Mouse (Mus musculus): ENCODE measurements around the gene Ndufa10. TPM values are rescaled to one million over a fixed set of nuclear protein-coding genes. Genes with fewer than 3 reads are reported as not detected.

The Ndufa10 gene
- polyA plus RNA-seq, 1 experiment from 2014 or later, result 276 TPM

DNA sequence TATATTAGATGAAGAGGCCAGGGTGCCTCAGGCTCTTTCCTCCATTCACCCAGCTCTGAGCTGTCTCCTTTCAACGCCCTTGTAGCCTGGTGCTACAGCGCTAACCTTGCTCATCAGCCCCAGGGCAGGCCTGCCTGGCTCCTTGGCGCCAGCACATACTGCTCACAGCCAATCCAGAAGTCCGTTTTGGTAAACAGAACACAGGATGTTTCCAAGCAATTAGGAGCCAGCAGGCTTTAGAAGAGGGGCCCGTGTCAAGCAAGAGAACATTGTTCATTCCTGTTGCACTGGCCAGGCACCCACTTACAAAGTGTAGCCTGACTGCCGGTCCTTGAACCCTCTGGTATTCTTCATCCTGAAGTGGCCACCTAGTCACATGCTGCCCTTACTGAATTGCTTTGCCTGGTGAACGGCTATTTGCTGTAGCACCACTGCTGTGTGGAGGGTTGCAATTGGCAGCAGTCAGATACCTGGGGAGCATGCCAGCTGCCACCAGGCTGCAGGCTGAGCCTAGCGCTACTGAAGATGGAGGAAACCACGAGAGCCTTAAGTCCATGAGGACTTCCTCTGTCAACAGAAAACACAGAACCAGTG lies 35.9 kb downstream of the Ndufa10 start:
- Histone ChIP-seq H3K27ac (ENCODE audit: low read length) (no peak overlapping the region), H3K4me2 (replicated peaks; ENCODE audit: low read depth, low read length) (no peak overlapping the region), H3K4me1 (ENCODE audit: control insufficient read depth, insufficient read depth, low read length) (peaks cover 4% of the 10 kb centered on the region), H3K9me3 (ENCODE audit: control insufficient read depth, low read depth, low read length) (no peaks in the 10 kb centered on the region), H3K36me3 (ENCODE audit: control insufficient read depth, insufficient read depth, low read length) (peaks cover 16% of the 10 kb centered on the region), H3K4me3 (ENCODE audit: low read depth, low read length) (no peak overlapping the region), H3K9ac (replicated peaks; ENCODE audit: low read depth, low read length) (no peak overlapping the region), H3K27me3 (ENCODE audit: control insufficient read depth, insufficient read depth, low read length) (no peaks in the 10 kb centered on the region)
- WGBS, result 26% methylated on average over 9 of the region's 9 CpGs
- no peak; the same call in 1 of the 2 replicates for ATAC-seq (ENCODE audit: insufficient number of reproducible peaks, insufficient read depth, low FRiP score, low read depth)

DNA sequence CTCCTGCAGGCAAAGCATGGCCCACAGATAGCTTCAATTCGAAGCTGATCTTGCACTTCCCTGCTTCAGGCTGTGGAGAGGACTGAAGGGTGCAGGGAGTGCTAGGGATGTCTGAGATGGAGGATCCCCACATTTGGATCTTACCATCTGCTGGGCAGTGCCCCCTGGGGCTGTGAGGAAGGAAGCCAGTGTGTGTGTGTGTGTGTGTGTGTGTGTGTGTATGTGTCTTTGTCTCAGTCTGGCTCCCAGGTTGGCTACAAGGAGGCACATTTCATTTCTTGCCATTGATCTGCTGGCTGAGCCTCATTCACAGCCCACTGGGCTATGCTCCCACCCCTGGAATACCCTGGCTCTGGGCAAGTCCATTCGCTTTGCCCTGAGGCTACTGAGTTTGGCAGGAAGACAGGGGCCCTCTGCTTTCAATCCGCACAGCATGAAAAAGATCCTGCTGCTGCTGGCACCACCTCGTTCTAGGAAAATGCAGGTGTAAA lies 36.8 kb downstream of the Ndufa10 start:
- WGBS, result 43% methylated on average over 4 of the region's 4 CpGs
- no peak for ATAC-seq (ENCODE audit: insufficient number of reproducible peaks, insufficient read depth, low FRiP score, low read depth)
- no peak overlapping the region for H3K9ac ChIP-seq (replicated peaks; ENCODE audit: low read depth, low read length)
- H3K4me1 ChIP-seq (ENCODE audit: control insufficient read depth, insufficient read depth, low read length), result peaks cover 4% of the 10 kb centered on the region
- peaks cover 13% of the 10 kb centered on the region for H3K36me3 ChIP-seq (ENCODE audit: control insufficient read depth, insufficient read depth, low read length)
- no peak overlapping the region for H3K27ac ChIP-seq (ENCODE audit: low read length)
- H3K9me3 ChIP-seq (ENCODE audit: control insufficient read depth, low read depth, low read length), result no peaks in the 10 kb centered on the region
- no peak overlapping the region for H3K4me3 ChIP-seq (ENCODE audit: low read depth, low read length)
- H3K4me2 ChIP-seq (replicated peaks; ENCODE audit: low read depth, low read length), result no peak overlapping the region
- no peaks in the 10 kb centered on the region for H3K27me3 ChIP-seq (ENCODE audit: control insufficient read depth, insufficient read depth, low read length)

DNA sequence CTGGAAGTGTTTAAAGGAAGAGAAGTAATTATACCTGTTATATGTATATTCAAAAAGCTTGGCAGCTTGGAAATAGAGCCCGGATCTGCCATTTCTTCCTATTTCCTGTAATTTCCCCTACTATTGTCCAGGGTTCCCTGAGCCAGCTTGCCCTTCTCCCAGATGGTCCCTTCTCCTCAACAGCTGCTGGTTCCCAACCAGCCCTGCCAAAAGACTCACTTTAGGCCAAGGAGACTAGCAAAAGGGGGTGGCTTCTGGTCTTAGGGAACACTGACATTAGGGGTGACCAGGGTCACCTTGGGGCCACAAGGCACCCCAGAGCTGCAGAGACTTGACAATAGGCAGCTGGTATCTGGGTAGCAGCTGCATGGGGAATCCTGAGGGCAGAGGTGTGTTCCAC lies 38.7 kb downstream of the Ndufa10 start:
- no peak overlapping the region for H3K27ac ChIP-seq (ENCODE audit: low read length)
- no peaks in the 10 kb centered on the region for H3K9me3 ChIP-seq (ENCODE audit: control insufficient read depth, low read depth, low read length)
- no peak for ATAC-seq (ENCODE audit: insufficient number of reproducible peaks, insufficient read depth, low FRiP score, low read depth)
- H3K9ac ChIP-seq (replicated peaks; ENCODE audit: low read depth, low read length), result no peak overlapping the region
- H3K36me3 ChIP-seq (ENCODE audit: control insufficient read depth, insufficient read depth, low read length), result peaks cover 7% of the 10 kb centered on the region
- H3K27me3 ChIP-seq (ENCODE audit: control insufficient read depth, insufficient read depth, low read length), result no peaks in the 10 kb centered on the region
- H3K4me2 ChIP-seq (replicated peaks; ENCODE audit: low read depth, low read length), result no peak overlapping the region
- 86% methylated on average over 1 of the region's 1 CpGs for WGBS
- peaks cover 4% of the 10 kb centered on the region for H3K4me1 ChIP-seq (ENCODE audit: control insufficient read depth, insufficient read depth, low read length)
- no peak overlapping the region for H3K4me3 ChIP-seq (ENCODE audit: low read depth, low read length)

DNA sequence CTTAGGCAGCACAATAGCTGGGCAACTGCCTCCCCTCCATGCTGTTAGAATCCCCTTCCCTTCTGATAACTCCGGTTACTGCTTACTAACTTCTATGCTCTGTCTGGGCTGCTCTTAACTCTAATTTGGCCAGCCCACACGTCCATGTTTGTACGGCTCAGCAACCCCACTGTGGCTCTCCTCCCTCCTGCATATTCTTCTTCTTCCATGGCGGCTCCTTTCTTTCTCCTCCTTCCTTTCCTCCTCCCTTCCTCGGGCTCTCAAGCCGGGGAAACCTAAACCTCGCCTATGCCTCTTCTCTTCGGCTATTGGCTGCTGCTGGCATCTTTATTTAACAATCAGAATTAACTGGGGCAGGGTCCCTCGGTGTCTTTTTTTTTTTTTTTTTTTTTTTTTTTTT lies 40.9 kb downstream of the Ndufa10 start:
- WGBS, result 67% methylated on average over 9 of the region's 9 CpGs
- ATAC-seq (ENCODE audit: insufficient number of reproducible peaks, insufficient read depth, low FRiP score, low read depth), result no peak

DNA sequence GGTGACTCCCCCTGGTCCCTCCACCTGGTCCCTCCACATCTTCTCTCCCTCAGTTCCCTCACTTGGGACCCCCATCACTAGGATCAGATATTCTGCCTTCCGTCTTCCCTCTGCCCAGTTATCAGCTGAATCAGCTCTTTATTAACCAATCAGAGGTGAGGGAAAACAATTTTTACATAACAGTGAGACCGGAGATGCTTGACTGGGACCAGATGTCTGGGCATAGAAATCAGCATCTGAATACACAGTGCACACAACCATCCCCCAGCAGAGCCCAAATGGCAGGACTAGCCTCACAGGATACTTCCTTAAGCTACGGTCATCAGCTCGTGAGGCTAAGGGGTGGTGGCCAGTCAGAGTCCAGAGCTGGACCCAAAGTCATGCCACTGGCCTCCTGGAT lies 41.6 kb downstream of the Ndufa10 start:
- WGBS, result 64% methylated on average over 4 of the region's 4 CpGs

More for the DNA sequence above, 40.9 kb downstream of the Ndufa10 start:
- peaks cover 4% of the 10 kb centered on the region for H3K4me1 ChIP-seq (ENCODE audit: control insufficient read depth, insufficient read depth, low read length)
- no peak overlapping the region for H3K4me2 ChIP-seq (replicated peaks; ENCODE audit: low read depth, low read length)
- H3K36me3 ChIP-seq (ENCODE audit: control insufficient read depth, insufficient read depth, low read length), result no peaks in the 10 kb centered on the region
- no peaks in the 10 kb centered on the region for H3K27me3 ChIP-seq (ENCODE audit: control insufficient read depth, insufficient read depth, low read length)
- no peak overlapping the region for H3K27ac ChIP-seq (ENCODE audit: low read length)
- no peaks in the 10 kb centered on the region for H3K9me3 ChIP-seq (ENCODE audit: control insufficient read depth, low read depth, low read length)
- H3K4me3 ChIP-seq (ENCODE audit: low read depth, low read length), result no peak overlapping the region
- no peak overlapping the region for H3K9ac ChIP-seq (replicated peaks; ENCODE audit: low read depth, low read length)

DNA sequence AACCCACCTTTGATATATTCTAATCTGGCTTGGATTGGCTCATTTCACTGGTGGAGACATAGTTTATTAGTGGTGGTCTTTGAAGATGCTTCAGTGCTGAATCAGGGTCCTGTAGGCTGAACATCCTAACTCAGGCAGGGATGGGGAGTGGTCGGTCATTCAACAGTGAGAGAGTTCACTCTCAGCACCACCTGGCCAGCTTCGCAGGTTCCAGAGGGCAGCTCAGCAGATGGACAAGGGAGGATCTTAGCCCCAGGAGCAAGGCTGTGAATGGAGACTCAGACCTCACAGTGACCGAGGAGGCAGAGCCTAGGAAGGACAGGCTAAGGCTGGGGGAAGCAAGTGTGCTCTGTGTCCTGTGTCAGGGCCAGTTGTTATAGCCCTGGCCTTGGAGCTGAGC lies 42.2 kb downstream of the Ndufa10 start:
- WGBS, result 66% methylated on average over 3 of the region's 3 CpGs
- ATAC-seq (ENCODE audit: insufficient number of reproducible peaks, insufficient read depth, low FRiP score, low read depth), result no peak
- Histone ChIP-seq H3K4me2 (replicated peaks; ENCODE audit: low read depth, low read length) (no peak overlapping the region), H3K4me1 (ENCODE audit: control insufficient read depth, insufficient read depth, low read length) (no peaks in the 10 kb centered on the region), H3K27me3 (ENCODE audit: control insufficient read depth, insufficient read depth, low read length) (no peaks in the 10 kb centered on the region), H3K9me3 (ENCODE audit: control insufficient read depth, low read depth, low read length) (no peaks in the 10 kb centered on the region), H3K4me3 (ENCODE audit: low read depth, low read length) (no peak overlapping the region), H3K27ac (ENCODE audit: low read length) (no peak overlapping the region), H3K9ac (replicated peaks; ENCODE audit: low read depth, low read length) (no peak overlapping the region), H3K36me3 (ENCODE audit: control insufficient read depth, insufficient read depth, low read length) (no peaks in the 10 kb centered on the region)

More for the DNA sequence above, 41.6 kb downstream of the Ndufa10 start:
- Histone ChIP-seq H3K27ac (ENCODE audit: low read length) (no peak overlapping the region), H3K4me3 (ENCODE audit: low read depth, low read length) (no peak overlapping the region), H3K4me2 (replicated peaks; ENCODE audit: low read depth, low read length) (no peak overlapping the region), H3K4me1 (ENCODE audit: control insufficient read depth, insufficient read depth, low read length) (no peaks in the 10 kb centered on the region), H3K27me3 (ENCODE audit: control insufficient read depth, insufficient read depth, low read length) (no peaks in the 10 kb centered on the region), H3K9ac (replicated peaks; ENCODE audit: low read depth, low read length) (no peak overlapping the region), H3K36me3 (ENCODE audit: control insufficient read depth, insufficient read depth, low read length) (no peaks in the 10 kb centered on the region), H3K9me3 (ENCODE audit: control insufficient read depth, low read depth, low read length) (no peaks in the 10 kb centered on the region)
- ATAC-seq (ENCODE audit: insufficient number of reproducible peaks, insufficient read depth, low FRiP score, low read depth), result no peak

- no peak overlapping the region for H3K9ac ChIP-seq (replicated peaks; ENCODE audit: low read depth, low read length)
- no peak overlapping the region for H3K4me3 ChIP-seq (ENCODE audit: low read depth, low read length)
- H3K4me2 ChIP-seq (replicated peaks; ENCODE audit: low read depth, low read length), result no peak overlapping the region
- no peaks in the 10 kb centered on the region for H3K36me3 ChIP-seq (ENCODE audit: control insufficient read depth, insufficient read depth, low read length)
- 96% methylated on average over 1 of the region's 1 CpGs for WGBS
- no peaks in the 10 kb centered on the region for H3K9me3 ChIP-seq (ENCODE audit: control insufficient read depth, low read depth, low read length)
- ATAC-seq (ENCODE audit: insufficient number of reproducible peaks, insufficient read depth, low FRiP score, low read depth), result no peak
- no peaks in the 10 kb centered on the region for H3K27me3 ChIP-seq (ENCODE audit: control insufficient read depth, insufficient read depth, low read length)
- no peaks in the 10 kb centered on the region for H3K4me1 ChIP-seq (ENCODE audit: control insufficient read depth, insufficient read depth, low read length)
- H3K27ac ChIP-seq (ENCODE audit: low read length), result no peak overlapping the region
These were observed 42.7 kb downstream of the Ndufa10 start for GRCm38 (mm10) chr1:92430991-92431390.

DNA sequence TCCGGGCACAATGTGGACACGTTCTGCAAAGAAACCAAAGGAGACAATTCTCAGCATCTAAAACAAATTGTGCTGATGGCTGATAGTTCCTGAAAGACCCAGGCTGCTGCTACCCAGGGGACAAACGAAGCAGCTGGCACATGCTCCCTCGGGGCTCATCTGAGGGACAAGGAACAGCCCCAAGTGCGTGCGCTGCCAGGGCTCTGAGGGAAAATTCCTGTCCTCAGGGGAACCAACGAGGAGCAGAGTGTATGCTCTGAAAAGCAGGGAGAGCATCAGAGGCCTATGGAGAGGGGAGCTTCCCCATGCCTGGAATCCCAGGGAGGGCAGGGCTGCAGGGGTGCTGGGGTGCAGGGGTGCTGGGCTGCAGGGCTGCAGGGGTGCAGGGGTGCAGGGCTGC lies 48.9 kb downstream of the Ndufa10 start:
- H3K9me3 ChIP-seq (ENCODE audit: control insufficient read depth, low read depth, low read length), result no peaks in the 10 kb centered on the region
- no peak overlapping the region for H3K9ac ChIP-seq (replicated peaks; ENCODE audit: low read depth, low read length)
- no peaks in the 10 kb centered on the region for H3K36me3 ChIP-seq (ENCODE audit: control insufficient read depth, insufficient read depth, low read length)
- ATAC-seq (ENCODE audit: insufficient number of reproducible peaks, insufficient read depth, low FRiP score, low read depth), result no peak
- no peaks in the 10 kb centered on the region for H3K27me3 ChIP-seq (ENCODE audit: control insufficient read depth, insufficient read depth, low read length)
- no peak overlapping the region for H3K4me2 ChIP-seq (replicated peaks; ENCODE audit: low read depth, low read length)
- WGBS, result 66% methylated on average over 7 of the region's 7 CpGs
- H3K4me1 ChIP-seq (ENCODE audit: control insufficient read depth, insufficient read depth, low read length), result no peaks in the 10 kb centered on the region
- no peak overlapping the region for H3K4me3 ChIP-seq (ENCODE audit: low read depth, low read length)
- H3K27ac ChIP-seq (ENCODE audit: low read length), result no peak overlapping the region

DNA sequence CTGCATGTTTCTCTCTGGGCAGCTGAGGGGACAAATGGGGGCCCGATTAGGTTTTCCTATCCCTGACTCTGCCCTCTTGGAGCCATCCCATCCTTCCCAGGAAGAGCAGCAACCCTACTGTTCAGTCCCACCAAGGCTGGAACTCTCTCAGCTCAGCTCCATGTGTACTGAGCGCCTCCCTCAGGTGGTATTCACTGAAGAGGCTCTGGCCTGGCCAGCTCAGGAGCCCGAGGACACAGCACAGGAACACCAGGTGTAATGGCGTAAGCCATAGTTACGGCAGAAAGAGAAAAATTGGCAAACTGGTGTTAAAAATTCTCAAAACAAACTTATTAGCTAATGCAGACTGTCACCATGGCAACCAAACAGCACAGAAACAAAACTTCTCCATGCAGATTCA lies 68.5 kb downstream of the Ndufa10 start:
- Histone ChIP-seq H3K27me3 (ENCODE audit: control insufficient read depth, insufficient read depth, low read length) (no peaks in the 10 kb centered on the region), H3K4me2 (replicated peaks; ENCODE audit: low read depth, low read length) (no peak overlapping the region), H3K36me3 (ENCODE audit: control insufficient read depth, insufficient read depth, low read length) (no peaks in the 10 kb centered on the region), H3K4me1 (ENCODE audit: control insufficient read depth, insufficient read depth, low read length) (no peaks in the 10 kb centered on the region), H3K4me3 (ENCODE audit: low read depth, low read length) (no peak overlapping the region), H3K27ac (ENCODE audit: low read length) (no peak overlapping the region), H3K9ac (replicated peaks; ENCODE audit: low read depth, low read length) (no peak overlapping the region), H3K9me3 (ENCODE audit: control insufficient read depth, low read depth, low read length) (no peaks in the 10 kb centered on the region)
- no peak for ATAC-seq (ENCODE audit: insufficient number of reproducible peaks, insufficient read depth, low FRiP score, low read depth)
- WGBS, result 70% methylated on average over 5 of the region's 5 CpGs
